Mouse (Mus musculus): ENCODE data around the gene Adam17.

- TF ChIP-seq CTCF (IDR thresholded peaks at IDR 0.05) = no peak
- TF ChIP-seq EP300 (IDR thresholded peaks at IDR 0.05) = no peak
Observed at GRCm38 (mm10) chr12:21335869-21336268, 37.6 kb downstream of the Adam17 start.
